Mouse (Mus musculus): Measurements from ENCODE around the gene Pdcd7. TPM values are rescaled to one million over a fixed set of nuclear protein-coding genes. Genes with fewer than 3 reads are reported as not detected.
A peak's percentile ranks its signal among the peaks of the same experiment; 100 is the strongest.

Pdcd7 gene
- total and polyA plus RNA-seq, 2 experiments from 2014 or later, result 11.0 to 16.4 TPM

GRCm38 (mm10) chr9:65346476-65347111, 690 bp downstream of the Pdcd7 start:
- no peaks in the 10 kb centered on the region for H3K36me3 ChIP-seq (ENCODE audit: insufficient read depth, low read length)
- no peaks in the 10 kb centered on the region for H3K9me3 ChIP-seq (ENCODE audit: low read length)
- WGBS, result under 1% methylated on average over 64 of the region's 77 CpGs
- peak overlapping the region; percentile 99 for H3K4me3 ChIP-seq (ENCODE audit: low read depth, low read length)
- H3K27me3 ChIP-seq (ENCODE audit: insufficient read depth, low read length), result no peaks in the 10 kb centered on the region
- peak; percentile 77 for ATAC-seq (ENCODE audit: low FRiP score)
- H3K9ac ChIP-seq (replicated peaks; ENCODE audit: low read length, poor library complexity, severe bottlenecking), result peak overlapping the region; percentile 94
- peak overlapping the region; percentile 91 for H3K4me2 ChIP-seq (ENCODE audit: low read depth, low read length, poor library complexity, severe bottlenecking)
- peaks cover 9% of the 10 kb centered on the region for H3K4me1 ChIP-seq (ENCODE audit: insufficient read depth, low read length)
- peak; percentile 10 for DNase-seq (ENCODE audit: low spot score)
- no peak; the same call in 1 of the 2 replicates for TF ChIP-seq CTCF (IDR thresholded peaks at IDR 0.05)
- peak overlapping the region; percentile 97 for H3K27ac ChIP-seq (ENCODE audit: low read depth, low read length)

GRCm38 (mm10) chr9:65347112-65347850, 1.4 kb downstream of the Pdcd7 start:
- 52% methylated on average over 8 of the region's 8 CpGs for WGBS
- no peak overlapping the region for H3K27ac ChIP-seq (ENCODE audit: low read depth, low read length)

DNA sequence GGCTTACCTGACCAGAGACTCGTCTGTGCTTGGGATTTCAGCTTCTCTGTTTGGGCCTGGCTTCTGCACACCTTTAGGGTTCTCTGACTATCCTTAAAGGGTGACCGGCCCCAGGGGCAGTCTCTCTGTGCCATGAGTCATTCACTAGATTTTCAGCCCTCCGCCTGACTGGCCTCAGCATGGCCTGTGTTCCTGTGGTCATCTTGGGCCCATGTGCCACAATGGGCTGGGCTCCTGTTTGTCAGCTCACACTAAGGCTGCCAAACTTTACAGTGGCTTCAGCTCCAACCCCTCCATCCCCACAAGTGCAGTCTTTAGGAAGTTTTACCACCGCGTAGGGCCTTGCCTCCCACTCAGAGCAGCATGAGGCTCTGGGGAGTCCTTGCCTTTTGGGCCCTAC, 7.3 kb downstream of the Pdcd7 start:
- WGBS, result 93% methylated on average over 5 of the region's 5 CpGs
- Histone ChIP-seq H3K9ac (replicated peaks; ENCODE audit: low read length, poor library complexity, severe bottlenecking) (no peak overlapping the region), H3K9me3 (ENCODE audit: low read length) (no peaks in the 10 kb centered on the region), H3K4me2 (ENCODE audit: low read depth, low read length, poor library complexity, severe bottlenecking) (no peak overlapping the region), H3K27ac (ENCODE audit: low read depth, low read length) (no peak overlapping the region), H3K4me1 (ENCODE audit: insufficient read depth, low read length) (no peaks in the 10 kb centered on the region; the same call in 1 of the 2 replicates), H3K27me3 (ENCODE audit: insufficient read depth, low read length) (no peaks in the 10 kb centered on the region), H3K4me3 (ENCODE audit: low read depth, low read length) (no peak overlapping the region), H3K36me3 (ENCODE audit: insufficient read depth, low read length) (peaks cover 26% of the 10 kb centered on the region)
- TF ChIP-seq CTCF (IDR thresholded peaks at IDR 0.05), result no peak
- no peak for ATAC-seq (ENCODE audit: low FRiP score)
- DNase-seq (ENCODE audit: low spot score), result no peak

More at GRCm38 (mm10) chr9:65347112-65347850, 1.4 kb downstream of the Pdcd7 start:
- peak overlapping the region; percentile 94 for H3K9ac ChIP-seq (replicated peaks; ENCODE audit: low read length, poor library complexity, severe bottlenecking)
- ATAC-seq (ENCODE audit: low FRiP score) (no peak), DNase-seq (ENCODE audit: low spot score) (no peak)
- peak overlapping the region; percentile 91 for H3K4me2 ChIP-seq (ENCODE audit: low read depth, low read length, poor library complexity, severe bottlenecking)
- H3K27me3 ChIP-seq (ENCODE audit: insufficient read depth, low read length), result no peaks in the 10 kb centered on the region
- H3K4me1 ChIP-seq (ENCODE audit: insufficient read depth, low read length), result peaks cover 9% of the 10 kb centered on the region
- H3K4me3 ChIP-seq (ENCODE audit: low read depth, low read length), result peak overlapping the region; percentile 99
- TF ChIP-seq CTCF (IDR thresholded peaks at IDR 0.05), result no peak
- no peaks in the 10 kb centered on the region for H3K36me3 ChIP-seq (ENCODE audit: insufficient read depth, low read length)
- H3K9me3 ChIP-seq (ENCODE audit: low read length), result no peaks in the 10 kb centered on the region

DNA sequence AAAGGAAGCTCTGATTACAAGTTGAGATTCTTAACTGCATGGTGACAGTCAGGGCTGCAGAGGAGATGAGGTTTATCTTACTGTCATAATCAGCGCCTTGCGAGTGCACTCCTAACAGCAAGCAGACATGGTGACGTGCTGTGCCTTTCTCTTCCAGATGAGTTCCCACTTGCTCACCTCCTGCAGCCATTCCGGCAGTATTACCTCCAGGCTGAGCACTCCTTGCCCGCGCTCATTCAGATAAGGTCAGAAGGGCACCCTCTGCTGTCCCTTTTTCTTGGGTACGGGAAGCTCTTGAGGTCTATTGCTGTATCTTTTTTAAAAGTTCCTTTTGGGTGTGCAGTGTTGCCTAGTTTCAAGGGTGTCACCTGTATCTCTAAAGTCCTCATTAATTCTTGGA, 10.7 kb downstream of the Pdcd7 start:
- peaks cover 52% of the 10 kb centered on the region for H3K36me3 ChIP-seq (ENCODE audit: insufficient read depth, low read length)

DNA sequence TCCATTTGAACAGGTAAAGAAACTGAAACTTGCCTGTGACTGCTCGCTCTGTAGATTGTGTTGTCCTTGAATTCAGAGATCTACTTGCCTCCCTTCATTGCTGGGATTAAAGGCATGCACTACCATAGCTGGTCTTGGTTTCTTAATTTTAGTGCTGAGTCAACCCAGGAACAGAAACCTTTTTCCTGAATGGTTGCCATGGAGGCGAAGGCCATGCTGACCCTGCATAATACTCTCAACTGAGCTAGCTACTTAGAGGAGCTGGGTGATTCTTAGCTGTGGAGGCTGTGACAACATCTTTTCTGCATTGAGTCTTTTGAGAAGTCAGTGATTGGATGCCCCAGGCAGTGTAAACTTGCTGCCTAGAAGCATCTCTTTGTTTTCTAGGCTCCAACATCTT, 11.1 kb downstream of the Pdcd7 start:
- DNase-seq (ENCODE audit: low spot score), result no peak
- H3K4me2 ChIP-seq (ENCODE audit: low read depth, low read length, poor library complexity, severe bottlenecking), result no peak overlapping the region
- no peak overlapping the region for H3K27ac ChIP-seq (ENCODE audit: low read depth, low read length)
- WGBS, result 89% methylated on average over 2 of the region's 2 CpGs
- H3K27me3 ChIP-seq (ENCODE audit: insufficient read depth, low read length), result no peaks in the 10 kb centered on the region
- no peak overlapping the region for H3K4me3 ChIP-seq (ENCODE audit: low read depth, low read length)
- no peak for ATAC-seq (ENCODE audit: low FRiP score)
- H3K36me3 ChIP-seq (ENCODE audit: insufficient read depth, low read length), result peaks cover 53% of the 10 kb centered on the region
- H3K9ac ChIP-seq (replicated peaks; ENCODE audit: low read length, poor library complexity, severe bottlenecking), result no peak overlapping the region
- no peak for TF ChIP-seq CTCF (IDR thresholded peaks at IDR 0.05)
- H3K9me3 ChIP-seq (ENCODE audit: low read length), result no peaks in the 10 kb centered on the region
- no peaks in the 10 kb centered on the region for H3K4me1 ChIP-seq (ENCODE audit: insufficient read depth, low read length)

More for the DNA sequence above, 10.7 kb downstream of the Pdcd7 start:
- 88% methylated on average over 7 of the region's 7 CpGs for WGBS
- Histone ChIP-seq H3K4me1 (ENCODE audit: insufficient read depth, low read length) (no peaks in the 10 kb centered on the region), H3K27me3 (ENCODE audit: insufficient read depth, low read length) (no peaks in the 10 kb centered on the region), H3K27ac (ENCODE audit: low read depth, low read length) (no peak overlapping the region), H3K9me3 (ENCODE audit: low read length) (no peaks in the 10 kb centered on the region), H3K9ac (replicated peaks; ENCODE audit: low read length, poor library complexity, severe bottlenecking) (no peak overlapping the region), H3K4me3 (ENCODE audit: low read depth, low read length) (no peak overlapping the region), H3K4me2 (ENCODE audit: low read depth, low read length, poor library complexity, severe bottlenecking) (no peak overlapping the region)
- no peak for TF ChIP-seq CTCF (IDR thresholded peaks at IDR 0.05)
- DNase-seq (ENCODE audit: low spot score) (no peak), ATAC-seq (ENCODE audit: low FRiP score) (no peak)

GRCm38 (mm10) chr9:65358956-65359480, 13.1 kb downstream of the Pdcd7 start:
- Histone ChIP-seq H3K27me3 (ENCODE audit: insufficient read depth, low read length) (no peaks in the 10 kb centered on the region), H3K27ac (ENCODE audit: low read depth, low read length) (no peak overlapping the region), H3K36me3 (ENCODE audit: insufficient read depth, low read length) (peaks cover 50% of the 10 kb centered on the region), H3K4me2 (ENCODE audit: low read depth, low read length, poor library complexity, severe bottlenecking) (no peak overlapping the region), H3K9me3 (ENCODE audit: low read length) (no peaks in the 10 kb centered on the region), H3K4me3 (ENCODE audit: low read depth, low read length) (no peak overlapping the region), H3K9ac (replicated peaks; ENCODE audit: low read length, poor library complexity, severe bottlenecking) (no peak overlapping the region), H3K4me1 (ENCODE audit: insufficient read depth, low read length) (no peaks in the 10 kb centered on the region)
- no peak for TF ChIP-seq CTCF (IDR thresholded peaks at IDR 0.05)
- WGBS, result 100% methylated on average over 1 of the region's 1 CpGs
- ATAC-seq (ENCODE audit: low FRiP score) (no peak), DNase-seq (ENCODE audit: low spot score) (no peak)

All from midbrain, postnatal 0 days (tissue).